Mouse (Mus musculus) adrenal gland, adult 2 months (tissue): Measurements from ENCODE around the gene Taar8a. TPM values are rescaled to one million over a fixed set of nuclear protein-coding genes. Genes with fewer than 3 reads are reported as not detected.
A peak's percentile ranks its signal among the peaks of the same experiment; 100 is the strongest.
"Not testable (repeated sequence)": the region's sequence is repeated elsewhere in the genome, so short reads cannot be mapped to it uniquely, and the experiment has no call there.

Experiments
- DNase-seq: peaks from one replicate; pipeline ENCODE4 v3.0.0; 2021
- long read RNA-seq: library from polyadenylated mRNA; stranded (forward); transcript quantifications from one replicate; pipeline ENCODE4 v2.0.0, GENCODE M21; 2021
- polyA plus RNA-seq: library from polyadenylated mRNA; depleted of rRNA; stranded (reverse); fragments of >200 nt; gene quantifications from 2 replicates; pipeline ENCODE4 v1.2.3, GENCODE M21; 2012; rRNA removed
- total RNA-seq, 2 experiments: library from RNA; stranded (reverse); gene quantifications; 2 replicates each; pipeline ENCODE4 v1.2.3; 2021

Taar8a gene
- total RNA-seq: not detected
- polyA plus RNA-seq: not detected in 2 replicates
- long read RNA-seq: 0 reads

- DNase-seq: not testable (repeated sequence)
Measured at GRCm38 (mm10) chr10:24076200-24076599, at the start of gene Taar8a. Gene Taar8a (plus strand): TSS chr10:24076500.

- no peak for DNase-seq
Measured at GRCm38 (mm10) chr10:24026922-24027321, 49.4 kb upstream of the Taar8a start, which contains the start of gene Taar7d. Gene Taar7d (plus strand): TSS chr10:24027222.

DNA sequence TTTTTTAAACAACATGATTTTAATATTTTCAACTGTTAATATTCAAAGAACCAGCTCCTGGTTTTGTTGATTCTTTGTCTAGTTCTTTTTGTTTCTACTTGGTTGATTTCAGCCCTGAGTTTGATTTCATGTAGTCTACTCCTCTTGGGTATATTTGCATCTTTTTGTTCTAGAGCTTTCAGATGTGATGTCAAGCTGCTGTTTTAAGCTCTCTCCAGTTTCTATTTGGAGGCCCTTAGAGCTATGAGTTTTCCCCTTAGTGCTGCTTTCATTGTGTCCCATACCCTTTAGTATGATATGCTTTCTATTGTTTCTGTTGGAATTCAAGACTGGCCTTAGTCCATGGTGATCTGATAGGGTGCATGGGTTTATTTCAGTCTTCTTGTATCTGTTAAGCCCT is 45.0 kb upstream of the Taar8a start:
- no peak for DNase-seq

GRCm38 (mm10) chr10:24037314-24037713 is 39.0 kb upstream of the Taar8a start, which contains the start of gene Taar7e:
Gene Taar7e (plus strand): TSS chr10:24037614.
- no peak for DNase-seq

DNA sequence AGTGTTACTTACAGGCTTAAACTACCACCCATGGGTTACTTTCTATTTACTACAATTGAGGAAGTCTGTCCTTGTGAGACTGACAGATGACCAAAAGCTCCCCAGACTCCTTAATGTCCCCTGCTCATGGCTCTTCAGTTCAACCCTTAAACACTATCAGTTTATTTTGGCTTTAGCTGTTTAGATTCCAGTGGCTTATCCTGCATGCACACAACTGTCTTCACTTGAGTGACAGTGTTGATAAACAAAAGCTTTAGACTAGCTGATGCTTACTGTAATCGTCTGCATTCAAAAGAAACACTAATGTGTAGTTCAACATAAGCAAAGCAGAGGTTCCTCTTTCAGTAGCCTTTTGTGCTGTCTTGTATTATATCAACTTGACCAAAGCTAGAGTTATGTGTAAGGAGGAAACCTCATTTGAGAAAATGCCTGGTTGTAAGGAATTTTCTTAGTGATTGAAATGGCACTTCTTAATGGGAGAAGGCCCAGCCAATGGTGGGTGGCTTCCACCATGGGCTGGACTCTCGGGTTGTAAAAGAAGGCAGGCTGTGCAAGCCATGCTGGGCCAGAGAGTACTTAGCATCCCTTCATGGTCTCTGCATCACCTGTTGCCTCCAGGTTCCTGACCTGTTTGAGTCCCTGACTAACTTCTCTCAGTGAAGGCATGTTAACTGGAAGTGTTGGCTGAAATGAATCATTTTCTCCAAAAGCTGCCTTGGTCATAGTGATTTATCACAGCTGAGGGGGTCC is 36.0 kb upstream of the Taar8a start:
- DNase-seq: no peak

DNA sequence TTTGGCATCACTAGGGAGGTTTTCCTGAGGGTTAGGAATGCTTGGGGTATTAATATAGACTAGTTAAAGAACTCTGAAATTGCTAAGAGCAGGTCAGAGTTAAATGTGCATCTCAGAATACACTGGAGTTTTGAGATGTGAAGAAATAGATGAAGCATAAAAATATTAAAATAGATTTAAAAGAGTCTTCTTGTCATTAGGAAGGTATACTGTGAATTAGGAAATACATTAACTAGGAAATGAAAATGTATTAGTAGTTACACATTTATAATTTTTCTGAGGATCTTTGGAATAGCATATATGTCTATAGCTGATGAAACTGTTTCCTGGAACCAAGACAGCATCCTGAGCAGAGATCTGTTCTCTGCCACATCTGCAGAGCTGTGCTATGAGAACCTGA is 27.1 kb upstream of the Taar8a start, which contains the start of gene Taar7f:
Gene Taar7f (plus strand): TSS at position 301 of the 400 bp plus-strand sequence.
- no peak for DNase-seq

GRCm38 (mm10) chr10:24052039-24052438 is 24.3 kb upstream of the Taar8a start:
- DNase-seq: no peak

DNA sequence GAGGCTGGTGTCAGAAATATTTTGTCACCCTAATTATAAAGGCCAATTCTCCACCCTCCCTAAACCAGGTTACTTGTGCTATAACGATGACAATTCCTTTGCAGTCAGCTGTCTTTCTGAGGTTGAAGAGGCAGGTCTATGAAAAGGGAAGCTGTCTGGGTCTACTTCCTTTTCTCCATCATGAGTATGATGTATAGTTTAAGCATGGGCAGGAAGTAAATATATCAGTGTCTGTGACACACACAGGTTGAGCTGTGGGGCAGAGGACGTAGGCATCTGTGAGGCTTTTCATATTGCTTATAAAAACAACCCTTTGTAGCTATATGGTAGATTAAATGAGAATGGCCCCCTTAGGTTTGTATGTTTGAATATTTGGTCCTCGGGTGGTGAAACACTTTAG is 17.3 kb upstream of the Taar8a start:
- no peak for DNase-seq

GRCm38 (mm10) chr10:24074751-24075150 is 1.5 kb upstream of the Taar8a start:
- DNase-seq: not testable (repeated sequence)

DNA sequence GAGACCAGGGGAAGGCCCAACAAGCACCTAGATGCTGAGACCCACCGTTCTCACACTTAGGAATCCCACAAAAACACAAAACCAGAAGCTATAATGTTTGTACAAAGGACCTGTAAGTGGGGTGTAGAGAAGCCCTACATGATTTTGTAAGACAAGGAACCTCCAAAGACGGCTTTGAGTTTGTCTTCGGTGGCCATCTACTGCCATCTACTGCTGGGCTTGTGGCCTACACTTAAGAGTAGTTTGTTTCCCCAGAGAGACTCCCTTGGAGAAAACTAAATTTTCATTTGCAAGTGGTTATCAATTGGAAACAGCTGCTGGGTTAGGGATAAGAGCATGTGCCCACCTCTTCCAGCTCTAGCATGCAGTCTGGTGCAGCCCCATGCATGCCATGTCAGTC is 3.9 kb downstream of the Taar8a start:
- peak; percentile 64 for DNase-seq

GRCm38 (mm10) chr10:24085936-24086335 is 9.6 kb downstream of the Taar8a start:
- no peak for DNase-seq

DNA sequence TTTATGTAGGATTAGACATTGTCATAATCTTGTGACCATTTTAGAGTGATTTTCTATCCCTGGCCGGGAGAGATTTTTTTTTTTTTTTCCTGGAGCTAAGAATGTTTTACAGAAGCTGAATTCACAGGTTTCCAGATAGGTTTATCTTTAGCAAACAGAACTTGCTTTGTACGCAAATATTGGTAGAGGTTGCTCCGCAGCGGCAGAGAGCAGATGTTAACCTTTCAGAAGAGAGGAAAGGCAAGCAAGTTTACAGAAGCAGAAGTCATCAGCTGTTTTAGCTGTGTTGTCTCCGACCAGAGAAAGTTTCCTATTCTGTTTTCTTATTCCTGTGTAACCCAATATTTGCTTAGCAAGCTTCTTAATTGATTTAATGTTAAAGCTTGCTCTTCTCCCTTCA is 10.3 kb downstream of the Taar8a start:
- no peak for DNase-seq

DNA sequence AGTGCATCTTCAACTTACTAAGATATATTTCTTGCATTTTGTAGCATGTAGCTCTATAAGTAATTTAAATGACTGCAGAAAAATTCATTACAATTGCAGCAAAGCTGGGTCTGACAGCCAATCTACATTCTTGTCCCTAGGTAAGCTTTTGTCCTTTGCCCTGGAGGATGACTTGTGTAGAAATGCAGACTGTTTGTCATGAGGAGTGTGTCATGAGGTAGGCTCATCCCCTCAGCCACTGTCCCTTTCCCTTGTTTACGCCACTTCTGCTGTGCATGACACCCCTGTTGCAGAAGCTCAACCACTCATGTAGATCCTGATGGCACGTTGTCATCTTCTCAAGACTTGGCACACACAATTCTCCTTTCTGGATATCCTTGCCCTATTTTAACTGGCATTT is 10.9 kb downstream of the Taar8a start:
- no peak for DNase-seq

GRCm38 (mm10) chr10:24092194-24092593 is 15.9 kb downstream of the Taar8a start, which contains the start of gene Taar8b:
Gene Taar8b (minus strand): TSS chr10:24092294.
- DNase-seq: no peak

GRCm38 (mm10) chr10:24097010-24097409 is 20.7 kb downstream of the Taar8a start:
- not testable (repeated sequence) for DNase-seq

GRCm38 (mm10) chr10:24101812-24102211 is 25.5 kb downstream of the Taar8a start, which contains the start of gene Taar8c:
Gene Taar8c (minus strand): TSS chr10:24101912.
- not testable (repeated sequence) for DNase-seq

DNA sequence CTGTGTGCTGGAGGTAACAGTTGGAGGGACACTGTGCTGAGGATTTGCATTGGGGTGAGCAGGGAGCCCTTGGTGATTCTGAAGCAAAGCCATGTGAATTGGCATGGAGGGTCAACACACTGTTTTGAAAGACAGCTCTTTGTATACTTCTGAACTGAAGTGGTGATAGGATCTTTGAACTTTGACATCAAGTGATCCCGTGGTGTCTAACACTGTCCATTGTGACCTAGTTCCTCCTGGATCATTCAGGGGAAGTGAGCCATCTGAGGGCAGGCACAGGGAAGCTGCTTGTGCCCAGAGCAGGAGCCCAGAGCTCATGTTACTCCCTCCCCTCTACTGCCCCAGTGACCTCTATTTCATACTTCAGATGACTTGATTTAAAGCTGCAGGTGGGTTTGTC is 27.0 kb downstream of the Taar8a start:
- DNase-seq: not testable (repeated sequence)

- no peak for DNase-seq
Measured at GRCm38 (mm10) chr10:24107747-24108146, 31.4 kb downstream of the Taar8a start.

- DNase-seq: no peak
Measured at GRCm38 (mm10) chr10:24108236-24108635, 31.9 kb downstream of the Taar8a start.

DNA sequence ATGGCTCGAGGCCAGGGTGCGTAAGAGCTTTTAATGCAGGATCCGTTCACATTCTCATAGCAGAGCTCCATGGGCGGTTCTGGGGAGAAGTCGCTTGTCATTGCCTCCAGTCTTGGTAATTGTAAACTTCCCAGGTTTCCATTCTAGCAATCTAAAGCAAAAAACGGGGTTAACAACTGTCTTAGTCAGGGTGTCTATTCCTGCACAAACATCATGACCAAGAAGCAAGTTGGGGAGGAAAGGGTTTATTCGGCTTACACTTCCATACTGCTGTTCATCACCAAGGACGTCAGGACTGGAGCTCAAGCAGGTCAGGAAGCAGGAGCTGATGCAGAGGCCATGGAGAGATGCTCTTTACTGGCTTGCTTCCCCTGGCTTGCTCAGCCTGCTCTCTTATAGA is 33.1 kb downstream of the Taar8a start, which contains the start of gene Taar9:
Gene Taar9 (minus strand): TSS at position 101 of the 400 bp plus-strand sequence.
- DNase-seq: not testable (repeated sequence)

- DNase-seq: peak; percentile 42
Measured at GRCm38 (mm10) chr10:24111116-24111778, 34.9 kb downstream of the Taar8a start.
